In the genomic region with DNA sequence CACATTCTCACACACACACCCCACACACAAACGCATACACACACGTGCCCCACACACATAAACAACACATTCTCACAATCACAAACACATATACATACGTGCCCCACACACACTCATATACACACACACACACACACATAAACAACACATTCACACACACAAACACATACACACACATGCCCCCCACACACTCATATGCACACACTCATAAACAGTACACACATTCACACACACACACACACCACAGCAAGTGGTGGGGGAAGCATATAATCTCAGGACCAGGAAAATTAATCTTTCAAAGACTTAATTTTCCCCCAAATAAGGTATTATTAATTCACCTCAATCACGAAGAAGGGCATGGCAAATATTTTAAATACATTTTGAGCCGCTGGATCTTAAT, we compare ENCODE assay signal across 13 mouse cellular contexts. TPM values are rescaled to one million over a fixed set of nuclear protein-coding genes. Genes with fewer than 3 reads are reported as not detected.
A peak's percentile ranks its signal among the peaks of the same experiment; 100 is the strongest.
DNase-seq lines count a peak whose midpoint lies in the region; ATAC-seq and TF ChIP-seq lines count a peak whose summit lies in the region.
"Had no signal": no experiment of that assay in that cellular context is flagged by ENCODE, and none has a peak within 500 bp of the region (broad histone marks: within the 10 kb centered on the region; RNA-seq: fewer than 3 reads in every experiment).

No protein-coding gene starts in this region.

- WGBS in kidney, embryonic 14.5 days = 78% methylated on average over 5 of the region's 5 CpGs
- WGBS in embryonic facial prominence, embryonic 14.5 days = 63% methylated on average over 5 of the region's 5 CpGs
- WGBS in hindbrain, embryonic 14.5 days = 76% methylated on average over 5 of the region's 5 CpGs

- no peak overlapping the region for H3K27ac ChIP-seq in kidney, embryonic 14.5 days (ENCODE audit: low read depth, low read length)
- H3K27ac ChIP-seq in embryonic facial prominence, embryonic 14.5 days (replicated peaks; ENCODE audit: low read depth, low read length) = no peak overlapping the region
- H3K27ac ChIP-seq in hindbrain, embryonic 14.5 days = no peak overlapping the region
- H3K27ac ChIP-seq: liver, embryonic 15.5 days had no signal

- no peaks in the 10 kb centered on the region for H3K36me3 ChIP-seq in kidney, embryonic 14.5 days (ENCODE audit: control insufficient read depth, insufficient read depth, low read length)
- H3K36me3 ChIP-seq in embryonic facial prominence, embryonic 14.5 days (ENCODE audit: control insufficient read depth, insufficient read depth, low read length) = no peaks in the 10 kb centered on the region
- H3K36me3 ChIP-seq in hindbrain, embryonic 14.5 days (replicated peaks; ENCODE audit: control insufficient read depth, insufficient read depth) = no peaks in the 10 kb centered on the region
- H3K36me3 ChIP-seq in myocyte (ENCODE audit: control insufficient read depth, insufficient read depth) = no peaks in the 10 kb centered on the region
- H3K36me3 ChIP-seq: G1E; liver, embryonic 15.5 days had no signal

- no peak overlapping the region for H3K9ac ChIP-seq in kidney, embryonic 14.5 days (ENCODE audit: low read depth, low read length)
- H3K9ac ChIP-seq in embryonic facial prominence, embryonic 14.5 days (ENCODE audit: low read depth, low read length) = no peak overlapping the region
- H3K9ac ChIP-seq in hindbrain, embryonic 14.5 days = no peak overlapping the region

- no peaks in the 10 kb centered on the region for H3K4me1 ChIP-seq in kidney, embryonic 14.5 days (ENCODE audit: control insufficient read depth, insufficient read depth, low read length)
- H3K4me1 ChIP-seq in embryonic facial prominence, embryonic 14.5 days (ENCODE audit: control insufficient read depth, insufficient read depth, low read length) = no peaks in the 10 kb centered on the region
- H3K4me1 ChIP-seq in hindbrain, embryonic 14.5 days (replicated peaks; ENCODE audit: control insufficient read depth, insufficient read depth, low read length) = no peaks in the 10 kb centered on the region
- H3K4me1 ChIP-seq: liver, embryonic 15.5 days had no signal

- H3K4me2 ChIP-seq in kidney, embryonic 14.5 days (replicated peaks; ENCODE audit: low read depth, low read length) = peak overlapping the region; percentile 39
- H3K4me2 ChIP-seq in embryonic facial prominence, embryonic 14.5 days (ENCODE audit: low read depth, low read length) = peak overlapping the region; percentile 53
- H3K4me2 ChIP-seq in hindbrain, embryonic 14.5 days (replicated peaks) = peak overlapping the region; percentile 56
- H3K4me2 ChIP-seq in myocyte (ENCODE audit: low read depth) = no peak overlapping the region

- H3K79me2 ChIP-seq in myocyte (ENCODE audit: control insufficient read depth, insufficient read depth) = peaks cover 7% of the 10 kb centered on the region

- no peak overlapping the region; the same call in 1 of the 2 replicates for H3K4me3 ChIP-seq in kidney, embryonic 14.5 days (ENCODE audit: low read length)
- H3K4me3 ChIP-seq in embryonic facial prominence, embryonic 14.5 days (ENCODE audit: low read depth, low read length) = peak overlapping the region; percentile 44
- peak overlapping the region; percentile 37; the same call in 1 of the 2 replicates for H3K4me3 ChIP-seq in hindbrain, embryonic 14.5 days (replicated peaks; ENCODE audit: low read length)
- H3K4me3 ChIP-seq in myocyte = peak overlapping the region; percentile 26

- no peak for DNase-seq in kidney, postnatal 36 days
- DNase-seq in embryonic facial prominence, embryonic 14.5 days (ENCODE audit: low spot score) = no peak
- no peak for DNase-seq in hindbrain, embryonic 14.5 days (ENCODE audit: low spot score)
- no peak for DNase-seq in cerebellum, postnatal 25 days

- H3ac ChIP-seq in myocyte (ENCODE audit: control insufficient read depth, insufficient read length) = no peak overlapping the region

- H3K27me3 ChIP-seq in kidney, embryonic 14.5 days (ENCODE audit: control insufficient read depth, insufficient read depth, low read length) = no peaks in the 10 kb centered on the region
- H3K27me3 ChIP-seq in embryonic facial prominence, embryonic 14.5 days (replicated peaks; ENCODE audit: control insufficient read depth, insufficient read depth, low read length) = peaks cover 3% of the 10 kb centered on the region; the same call in 1 of the 2 replicates
- H3K27me3 ChIP-seq in hindbrain, embryonic 14.5 days (ENCODE audit: control insufficient read depth, insufficient read depth, low read length) = peaks cover 6% of the 10 kb centered on the region; the same call in 1 of the 2 replicates
- H3K27me3 ChIP-seq in myocyte (ENCODE audit: control insufficient read depth, insufficient read depth, insufficient read length) = no peaks in the 10 kb centered on the region
- H3K27me3 ChIP-seq: liver, embryonic 15.5 days had no signal

- no peak for ATAC-seq in kidney, embryonic 14.5 days (ENCODE audit: low FRiP score, low TSS enrichment)
- no peak for ATAC-seq in embryonic facial prominence, embryonic 14.5 days (ENCODE audit: low read depth)
- 0 out of 2 replicates have a peak, but pooled peaks have one; percentile 9 for ATAC-seq in hindbrain, embryonic 14.5 days (ENCODE audit: low FRiP score)
- ATAC-seq in erythroblast, adult 5-6 weeks (replicated peaks; ENCODE audit: low FRiP score, poor library complexity, severe bottlenecking) = no peak

- H3K9me3 ChIP-seq in kidney, embryonic 14.5 days (ENCODE audit: control insufficient read depth, low read length) = no peaks in the 10 kb centered on the region
- H3K9me3 ChIP-seq in embryonic facial prominence, embryonic 14.5 days (ENCODE audit: control insufficient read depth, low read length) = no peaks in the 10 kb centered on the region
- H3K9me3 ChIP-seq in hindbrain, embryonic 14.5 days (ENCODE audit: control insufficient read depth, low read length) = no peaks in the 10 kb centered on the region
- H3K9me3 ChIP-seq: G1E; liver, embryonic 15.5 days had no signal

- TF ChIP-seq POLR2A in myocyte (IDR thresholded peaks at IDR 0.05; ENCODE audit: insufficient read length, low read depth) = no peak

TF ChIP-seq in myocyte, 11 proteins besides CTCF, POLR2A, EP300 and RAD21:
- TF ChIP-seq SRF (IDR thresholded peaks at IDR 0.05; ENCODE audit: control insufficient read depth, insufficient read length, low read depth) (no peak), MYOG (IDR thresholded peaks at IDR 0.05; ENCODE audit: control insufficient read depth in 1 of 3, insufficient read depth in 1 of 3, insufficient read length in 2 of 3, low read depth in 2 of 3) (no peak), MYOD1 (IDR thresholded peaks at IDR 0.05; ENCODE audit: control insufficient read depth in 1 of 3, insufficient read length in 2 of 3, low read depth in 2 of 3) (no peak), REST (IDR thresholded peaks at IDR 0.05; ENCODE audit: insufficient read depth, insufficient read length) (no peak), E2F4 (IDR thresholded peaks at IDR 0.05; ENCODE audit: insufficient read depth) (no peak), CEBPB (IDR thresholded peaks at IDR 0.05; ENCODE audit: insufficient read depth, poor library complexity, severe bottlenecking) (no peak), POLR2AphosphoS2 (IDR thresholded peaks at IDR 0.05; ENCODE audit: insufficient read length, low read depth) (no peak), USF1 (IDR thresholded peaks at IDR 0.05; ENCODE audit: low read depth) (no peak), TCF3 (IDR thresholded peaks at IDR 0.05; ENCODE audit: insufficient read length, low read depth) (no peak), TCF12 (IDR thresholded peaks at IDR 0.05; ENCODE audit: insufficient read depth, poor library complexity, severe bottlenecking) (no peak), MAX (IDR thresholded peaks at IDR 0.05; ENCODE audit: low read depth) (no peak)
TF ChIP-seq in myocyte: peak in this region for 0.

RNA-seq across cellular contexts. Expression of gene Mum1l1, which starts 6.6 kb away (rescaled TPM):
- 15.0 and 17.2 TPM in 2 replicates for polyA plus RNA-seq in kidney, embryonic 14.5 days (2014; fragmentation: Nextera tagmentation; extraction: Ambion mirVana)
- polyA plus RNA-seq in embryonic facial prominence, embryonic 14.5 days (2014; fragmentation: Nextera tagmentation; extraction: Ambion mirVana) = 35.3 and 42.6 TPM in 2 replicates
- polyA plus RNA-seq in hindbrain, embryonic 14.5 days (2014; fragmentation: Nextera tagmentation; extraction: Ambion mirVana) = 12.1 and 14.3 TPM in 2 replicates
- polyA plus RNA-seq in myocyte (2012; fragmentation: generic; extraction: Trizol) = 2.9 TPM
- not detected in 2 replicates for total RNA-seq in erythroblast, adult 5-6 weeks (2015; ENCODE audit: low replicate concordance)
- not detected in 2 replicates for total RNA-seq in erythroblast, adult 5-6 weeks (2017; ENCODE audit: low replicate concordance)
- total RNA-seq: G1E had no signal
- polyA plus RNA-seq: erythroblast, embryonic 14.5 days; G1E had no signal

RNA-seq across cellular contexts. Expression of gene 4933428M09Rik, which starts 37.4 kb away (rescaled TPM):
- polyA plus RNA-seq in kidney, embryonic 14.5 days (2014; fragmentation: Nextera tagmentation; extraction: Ambion mirVana) = not detected in 2 replicates
- not detected in 2 replicates for polyA plus RNA-seq in embryonic facial prominence, embryonic 14.5 days (2014; fragmentation: Nextera tagmentation; extraction: Ambion mirVana)
- not detected in 2 replicates for polyA plus RNA-seq in hindbrain, embryonic 14.5 days (2014; fragmentation: Nextera tagmentation; extraction: Ambion mirVana)
- polyA plus RNA-seq in myocyte (2012; fragmentation: generic; extraction: Trizol) = not detected
- total RNA-seq in erythroblast, adult 5-6 weeks (2015; ENCODE audit: low replicate concordance) = not detected in 2 replicates
- not detected in 2 replicates for total RNA-seq in erythroblast, adult 5-6 weeks (2017; ENCODE audit: low replicate concordance)
- total RNA-seq: adrenal gland, adult 18-20 months; heart, postnatal 10 days had no signal
- polyA plus RNA-seq: erythroblast, embryonic 14.5 days; G1E; liver, embryonic 15.5 days; urinary bladder, adult 2 months had no signal
